Mouse (Mus musculus) liver, embryonic 14.5 days (tissue): ENCODE measurements at regions not wholly inside any gene's neighbourhood (a gene's known extent, or its start where the extent isn't known, plus 50 kb on each side); places are given as distances from the start of the nearest gene placed in this dataset.

Experiments used
- ATAC-seq: fragments of 200-750 bp; cut with Nextera tagmentation; 2 replicates; pipeline ENCODE4 v1.8.0; 2017; ENCODE audit warnings: moderate number of reproducible peaks, mild to moderate bottlenecking, moderate library complexity; ENCODE audit not compliant: insufficient read depth
- DNase-seq, 3 experiments: peaks; one replicate each; pipeline ENCODE4 v3.0.0-alpha.2; 2012 to 2013; ENCODE audit warnings: low read depth in 3 of 3, low spot score in 3 of 3
- H3K27ac ChIP-seq: fragments of 300-500 bp; sonication (generic); 2 replicates; pipeline ENCODE4 v1.5.1; 2014; ENCODE audit warnings: moderate library complexity, mild to moderate bottlenecking, control low read depth, inconsistent platforms
- H3K27me3 ChIP-seq: fragments of 300-500 bp; sonication (generic); 2 replicates; pipeline ENCODE4 v1.6.1; 2014; ENCODE audit warnings: mild to moderate bottlenecking, low read length, moderate library complexity; ENCODE audit not compliant: control insufficient read depth, insufficient read depth
- H3K36me3 ChIP-seq: fragments of 300-500 bp; sonication (generic); replicated peaks from 2 replicates; pipeline ENCODE4 v1.6.1; 2014; ENCODE audit warnings: low read depth; ENCODE audit not compliant: control insufficient read depth, insufficient read depth
- H3K4me1 ChIP-seq, 2 experiments: fragments of 200-500 bp in 1 of 2; fragments of 300-500 bp in 1 of 2; sonication (generic) in 1 of 2; replicated peaks; 2 replicates each; pipeline ENCODE4 v1.6.1; 2012 to 2014; ENCODE audit warnings: antibody characterized with exemption in 1 of 2, inconsistent platforms in 1 of 2, low read length in 1 of 2; ENCODE audit not compliant: control insufficient read depth in 2 of 2, insufficient read depth in 2 of 2
- H3K4me2 ChIP-seq: fragments of 300-500 bp; sonication (generic); 2 replicates; pipeline ENCODE4 v1.6.1; 2014; ENCODE audit warnings: low read depth, mild to moderate bottlenecking, control low read depth, moderate library complexity
- H3K4me3 ChIP-seq, 2 experiments: fragments of 200-500 bp in 1 of 2; fragments of 300-500 bp in 1 of 2; sonication (generic) in 1 of 2; 2 replicates each; pipeline ENCODE4 v1.5.1; 2012 to 2014; ENCODE audit warnings: low read depth in 2 of 2, low read length in 2 of 2, mild to moderate bottlenecking in 2 of 2, control low read depth in 1 of 2, inconsistent platforms in 1 of 2, moderate library complexity in 1 of 2; ENCODE audit not compliant: insufficient read depth in 1 of 2
- H3K9ac ChIP-seq: fragments of 300-500 bp; sonication (generic); replicated peaks from 2 replicates; pipeline ENCODE4 v1.6.1; 2014; ENCODE audit warnings: mild to moderate bottlenecking, control low read depth, moderate library complexity
- H3K9me3 ChIP-seq: fragments of 300-500 bp; sonication (generic); 2 replicates; pipeline ENCODE4 v1.6.1; 2016; ENCODE audit warnings: low read length, mixed read lengths; ENCODE audit not compliant: control insufficient read depth
- CTCF ChIP-seq: IDR thresholded peaks from 2 replicates; pipeline ENCODE4 v1.5.1; 2016; ENCODE audit warnings: antibody characterized with exemption, low read depth, control low read depth
- EP300 ChIP-seq: IDR thresholded peaks from 2 replicates; pipeline ENCODE4 v1.6.1; 2016; ENCODE audit warnings: antibody characterized with exemption, low read depth
- WGBS: fragments of 180-500 bp; shearing (Covaris S2); extraction: QIAGEN DNeasy Blood & Tissue Kit; methylation state at CpG from one replicate; pipeline ENCODE4 v1.1.7; 2014; ENCODE audit not compliant: insufficient replicate concordance; 5-methylcytosine and 5-hydroxymethylcytosine counted together

DNA sequence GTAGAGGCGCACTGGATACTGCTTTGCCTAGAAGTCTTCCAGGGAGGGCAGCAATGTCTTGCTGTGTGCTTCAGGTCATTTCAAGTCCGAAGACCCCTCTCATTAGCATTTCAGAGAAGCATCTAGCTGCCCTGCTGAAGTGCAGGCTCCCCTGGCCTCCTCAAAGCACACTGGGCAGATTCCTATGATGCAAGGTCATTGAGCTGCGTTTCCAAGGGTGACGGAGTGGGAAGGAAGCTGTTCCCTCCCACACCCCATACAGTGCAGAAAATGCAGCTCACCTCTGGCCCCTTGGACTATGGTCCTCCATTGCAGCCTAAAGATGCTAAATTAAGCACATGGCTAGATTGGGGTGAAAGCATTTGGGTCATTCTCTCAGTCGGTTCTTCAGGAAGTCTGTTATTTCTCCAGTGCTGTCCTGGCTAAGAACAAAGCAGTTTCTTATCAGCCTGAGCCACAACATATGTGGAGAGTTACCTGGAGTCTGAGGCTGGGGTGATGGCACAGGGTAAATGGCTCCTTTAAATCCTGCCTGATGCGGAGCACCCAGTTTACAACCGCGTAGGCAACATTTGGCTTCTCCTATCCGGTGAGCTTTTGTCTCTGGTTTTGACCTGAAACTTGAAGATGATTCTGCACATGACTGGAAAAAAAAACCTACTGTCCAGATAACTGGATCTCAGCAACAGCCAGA, 52.6 kb upstream of the Parp11 start:
- ATAC-seq: no peak
- Histone ChIP-seq H3K27me3 (no peaks in the 10 kb centered on the region), H3K4me3 (no peak overlapping the region), H3K4me2 (no peak overlapping the region), H3K9ac (no peak overlapping the region), H3K27ac (no peak overlapping the region), H3K36me3 (no peaks in the 10 kb centered on the region), H3K4me1 (peaks cover 18 to 37% of the 10 kb centered on the region in 2 experiments), H3K9me3 (no peaks in the 10 kb centered on the region)
- TF ChIP-seq CTCF (no peak), EP300 (no peak)
- 38% methylated on average over 9 of the region's 9 CpGs for WGBS
- DNase-seq: no peak
